Mouse (Mus musculus): ENCODE measurements around the gene Lgals2. TPM values are rescaled to one million over a fixed set of nuclear protein-coding genes. Genes with fewer than 3 reads are reported as not detected.
A peak's percentile ranks its signal among the peaks of the same experiment; 100 is the strongest.
"Not testable (repeated sequence)": the region's sequence is repeated elsewhere in the genome, so short reads cannot be mapped to it uniquely, and the experiment has no call there.

Gene Lgals2
- polyA plus RNA-seq, 1 experiment from 2014 or later = 15.8 TPM

DNA sequence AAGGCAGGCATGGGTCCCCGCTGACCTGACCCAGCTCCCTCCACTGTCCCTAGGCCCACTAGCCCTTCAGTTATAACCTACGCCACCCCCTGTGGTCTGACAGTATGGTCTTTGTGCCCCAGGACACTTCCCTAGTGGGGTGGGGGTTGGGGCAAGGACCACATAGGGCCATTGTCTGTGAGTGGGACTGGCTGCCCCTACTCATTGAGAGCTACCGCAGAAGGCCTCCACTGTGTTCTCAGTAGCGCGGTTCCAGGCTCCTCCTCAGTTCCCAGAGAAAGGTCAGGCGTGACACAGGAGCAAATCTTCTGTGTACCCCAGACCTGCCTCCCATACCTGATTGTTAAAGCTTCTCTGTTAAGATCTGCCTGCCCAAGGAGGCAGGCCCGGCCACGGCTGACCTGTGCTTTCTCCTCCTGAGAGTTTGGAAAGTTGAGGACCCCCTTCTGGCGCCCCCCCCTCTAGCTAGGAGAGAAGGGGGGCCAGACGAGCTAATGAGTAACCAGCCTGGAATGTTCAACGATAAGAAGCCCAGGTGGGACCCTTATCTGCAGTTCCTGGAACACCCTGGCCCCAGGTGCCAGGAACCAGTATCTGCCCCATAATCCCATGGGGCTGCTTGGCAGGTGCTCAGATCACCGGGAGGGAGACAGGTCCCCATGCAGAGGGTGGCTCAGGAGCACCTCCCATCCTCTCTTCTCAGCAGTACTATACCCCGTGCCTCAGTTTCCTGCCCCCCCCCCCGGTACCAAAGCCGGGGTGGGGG, 5.1 kb downstream of the Lgals2 start:
- Histone ChIP-seq H3K4me1 (ENCODE audit: control insufficient read depth, low read depth, low read length) (peaks cover 22% of the 10 kb centered on the region), H3K9ac (ENCODE audit: low read depth, low read length) (no peak overlapping the region), H3K36me3 (ENCODE audit: control insufficient read depth, insufficient read depth) (no peaks in the 10 kb centered on the region), H3K4me2 (ENCODE audit: low read depth, low read length) (no peak overlapping the region), H3K27ac (ENCODE audit: low read length) (no peak overlapping the region), H3K4me3 (ENCODE audit: low read depth, low read length) (no peak overlapping the region), H3K9me3 (replicated peaks; ENCODE audit: control insufficient read depth, low read length) (no peaks in the 10 kb centered on the region), H3K27me3 (ENCODE audit: control insufficient read depth, insufficient read depth, low read depth, low read length) (peaks cover 10% of the 10 kb centered on the region)
- WGBS (ENCODE audit: insufficient replicate concordance) = 57% methylated on average over 15 of the region's 15 CpGs
- no peak for ATAC-seq (ENCODE audit: low read depth)

DNA sequence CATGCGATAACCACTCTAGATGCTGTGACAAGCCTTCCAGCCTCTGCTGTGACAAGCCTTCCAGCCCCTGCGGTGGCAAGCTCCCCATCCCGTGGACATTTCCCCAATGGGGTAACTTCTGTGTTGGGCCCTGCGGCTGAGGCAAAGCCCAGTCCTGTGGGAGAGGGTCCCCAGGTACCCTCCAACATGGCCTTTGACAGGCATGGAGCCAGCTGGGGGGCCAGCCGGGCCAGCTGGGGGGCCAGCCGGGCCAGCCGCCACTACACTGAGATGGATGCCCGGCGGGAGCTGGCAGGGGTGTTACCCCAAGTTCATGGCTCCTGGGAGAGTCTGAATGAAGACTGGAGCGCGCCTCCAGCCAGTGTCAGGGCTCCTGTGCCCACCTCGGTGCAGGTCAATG, 5.8 kb downstream of the Lgals2 start:
- H3K4me2 ChIP-seq (ENCODE audit: low read depth, low read length) = no peak overlapping the region
- 71% methylated on average over 12 of the region's 12 CpGs for WGBS (ENCODE audit: insufficient replicate concordance)
- no peaks in the 10 kb centered on the region for H3K36me3 ChIP-seq (ENCODE audit: control insufficient read depth, insufficient read depth)
- no peak overlapping the region for H3K27ac ChIP-seq (ENCODE audit: low read length)
- ATAC-seq (ENCODE audit: low read depth) = no peak
- peaks cover 17% of the 10 kb centered on the region for H3K27me3 ChIP-seq (ENCODE audit: control insufficient read depth, insufficient read depth, low read depth, low read length)
- no peak overlapping the region for H3K4me3 ChIP-seq (ENCODE audit: low read depth, low read length)
- H3K4me1 ChIP-seq (ENCODE audit: control insufficient read depth, low read depth, low read length) = peaks cover 23% of the 10 kb centered on the region
- no peak overlapping the region for H3K9ac ChIP-seq (ENCODE audit: low read depth, low read length)
- no peaks in the 10 kb centered on the region for H3K9me3 ChIP-seq (replicated peaks; ENCODE audit: control insufficient read depth, low read length)

DNA sequence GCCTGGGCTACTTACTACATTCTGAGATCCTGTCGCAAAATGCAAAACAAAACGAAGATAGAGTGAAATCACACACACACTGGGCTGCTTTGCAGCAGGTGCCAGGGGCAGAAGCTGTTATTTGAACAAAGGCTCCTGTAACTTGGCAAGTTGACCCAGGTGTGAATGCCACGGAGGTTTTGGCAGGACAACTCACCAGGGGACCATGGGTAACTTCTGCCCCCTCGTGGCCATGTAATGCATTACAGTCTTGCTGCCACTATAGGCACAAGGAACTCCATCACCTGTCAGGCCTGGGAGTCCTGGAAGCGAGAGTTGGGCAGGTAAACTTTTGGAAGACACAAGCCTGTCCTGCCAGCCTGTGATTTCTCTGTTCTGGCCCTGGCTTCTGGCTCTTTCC, 6.9 kb downstream of the Lgals2 start:
- H3K4me1 ChIP-seq (ENCODE audit: control insufficient read depth, low read depth, low read length) = peaks cover 23% of the 10 kb centered on the region
- WGBS (ENCODE audit: insufficient replicate concordance) = 21% methylated on average over 5 of the region's 5 CpGs

DNA sequence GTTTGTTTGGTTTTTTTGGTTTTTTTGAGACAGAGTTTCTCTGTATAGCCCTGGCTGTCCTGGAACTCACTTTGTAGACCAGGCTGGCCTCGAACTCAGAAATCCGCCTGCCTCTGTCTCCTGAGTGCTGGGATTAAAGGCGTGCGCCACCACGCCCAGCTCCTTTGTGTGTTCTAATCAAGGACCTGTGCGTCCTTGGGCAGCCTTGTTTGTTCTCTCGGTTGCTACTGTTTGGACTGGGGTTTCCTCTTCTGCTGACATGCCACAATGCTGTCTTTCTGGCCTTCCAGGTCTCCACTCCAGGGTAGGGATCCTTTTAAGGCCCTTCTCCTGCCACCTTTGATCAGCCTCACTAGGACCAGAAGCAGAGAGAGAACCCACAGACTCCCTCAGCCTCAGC, 8.5 kb downstream of the Lgals2 start:
- H3K9me3 ChIP-seq (replicated peaks; ENCODE audit: control insufficient read depth, low read length); H3K27ac ChIP-seq (ENCODE audit: low read length); ATAC-seq (ENCODE audit: low read depth); H3K4me2 ChIP-seq (ENCODE audit: low read depth, low read length); H3K4me3 ChIP-seq (ENCODE audit: low read depth, low read length); H3K36me3 ChIP-seq (ENCODE audit: control insufficient read depth, insufficient read depth); H3K9ac ChIP-seq (ENCODE audit: low read depth, low read length): not testable (repeated sequence)
- H3K4me1 ChIP-seq (ENCODE audit: control insufficient read depth, low read depth, low read length) = peaks cover 23% of the 10 kb centered on the region
- peaks cover 43% of the 10 kb centered on the region for H3K27me3 ChIP-seq (ENCODE audit: control insufficient read depth, insufficient read depth, low read depth, low read length)
- WGBS (ENCODE audit: insufficient replicate concordance) = 52% methylated on average over 7 of the region's 7 CpGs

More for the DNA sequence above, 6.9 kb downstream of the Lgals2 start:
- Histone ChIP-seq H3K9me3 (replicated peaks; ENCODE audit: control insufficient read depth, low read length) (no peaks in the 10 kb centered on the region), H3K27ac (ENCODE audit: low read length) (no peak overlapping the region), H3K36me3 (ENCODE audit: control insufficient read depth, insufficient read depth) (no peaks in the 10 kb centered on the region), H3K4me3 (ENCODE audit: low read depth, low read length) (no peak overlapping the region), H3K27me3 (ENCODE audit: control insufficient read depth, insufficient read depth, low read depth, low read length) (peaks cover 27% of the 10 kb centered on the region), H3K9ac (ENCODE audit: low read depth, low read length) (no peak overlapping the region), H3K4me2 (ENCODE audit: low read depth, low read length) (no peak overlapping the region)
- ATAC-seq (ENCODE audit: low read depth) = no peak

DNA sequence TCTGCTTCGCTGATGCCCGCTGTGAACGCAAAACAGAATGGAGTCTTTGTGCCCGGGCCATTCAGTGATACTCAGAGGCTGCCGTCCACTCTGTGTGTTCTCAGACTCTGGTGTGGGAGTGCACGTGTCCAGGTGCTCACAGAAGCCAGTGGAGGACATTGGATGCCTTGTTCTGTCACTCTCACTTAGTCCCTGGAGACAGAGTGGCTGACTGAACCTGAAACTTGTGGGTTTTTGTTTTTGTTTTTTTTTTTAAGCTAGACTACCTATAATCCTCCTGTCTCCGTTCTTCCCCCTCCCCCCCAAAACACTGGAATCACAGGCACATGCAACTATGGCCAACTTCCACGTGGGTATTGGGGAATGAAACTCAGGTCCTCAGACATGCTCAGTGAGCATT, 9.0 kb downstream of the Lgals2 start:
- no peak for ATAC-seq (ENCODE audit: low read depth)
- no peak overlapping the region for H3K27ac ChIP-seq (ENCODE audit: low read length)
- H3K36me3 ChIP-seq (ENCODE audit: control insufficient read depth, insufficient read depth) = no peaks in the 10 kb centered on the region
- 57% methylated on average over 8 of the region's 8 CpGs for WGBS (ENCODE audit: insufficient replicate concordance)
- H3K4me2 ChIP-seq (ENCODE audit: low read depth, low read length) = no peak overlapping the region
- no peaks in the 10 kb centered on the region for H3K9me3 ChIP-seq (replicated peaks; ENCODE audit: control insufficient read depth, low read length)
- no peak overlapping the region for H3K9ac ChIP-seq (ENCODE audit: low read depth, low read length)
- H3K27me3 ChIP-seq (ENCODE audit: control insufficient read depth, insufficient read depth, low read depth, low read length) = peaks cover 48% of the 10 kb centered on the region
- H3K4me1 ChIP-seq (ENCODE audit: control insufficient read depth, low read depth, low read length) = peaks cover 19% of the 10 kb centered on the region
- no peak overlapping the region for H3K4me3 ChIP-seq (ENCODE audit: low read depth, low read length)

DNA sequence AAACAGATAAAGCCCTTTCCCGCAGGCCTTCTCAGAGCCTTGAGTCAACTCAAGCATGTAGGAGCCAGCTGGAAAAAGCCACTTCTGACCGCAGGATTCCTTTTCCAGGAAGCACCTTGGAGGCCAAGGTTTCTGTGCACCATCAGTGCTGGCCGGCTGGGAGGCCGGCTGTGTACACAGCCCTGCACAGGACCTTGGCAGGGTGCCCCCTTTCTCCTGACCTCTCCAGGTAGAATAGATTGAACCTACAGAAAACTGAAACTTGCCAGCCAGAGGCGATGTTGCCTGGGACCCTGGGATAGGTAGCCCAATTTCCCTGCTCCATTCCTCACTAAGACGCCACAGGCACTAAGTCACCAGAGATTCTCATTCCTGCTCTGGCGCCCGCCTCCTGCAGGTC, 9.5 kb downstream of the Lgals2 start:
- Histone ChIP-seq H3K4me1 (ENCODE audit: control insufficient read depth, low read depth, low read length) (peaks cover 18% of the 10 kb centered on the region), H3K9me3 (replicated peaks; ENCODE audit: control insufficient read depth, low read length) (no peaks in the 10 kb centered on the region), H3K4me2 (ENCODE audit: low read depth, low read length) (peak overlapping the region; percentile 25; the same call in 1 of the 2 replicates), H3K4me3 (ENCODE audit: low read depth, low read length) (no peak overlapping the region), H3K27ac (ENCODE audit: low read length) (no peak overlapping the region), H3K27me3 (ENCODE audit: control insufficient read depth, insufficient read depth, low read depth, low read length) (peaks cover 48% of the 10 kb centered on the region), H3K36me3 (ENCODE audit: control insufficient read depth, insufficient read depth) (no peaks in the 10 kb centered on the region), H3K9ac (ENCODE audit: low read depth, low read length) (no peak overlapping the region)
- WGBS (ENCODE audit: insufficient replicate concordance) = 54% methylated on average over 8 of the region's 8 CpGs
- no peak for ATAC-seq (ENCODE audit: low read depth)

DNA sequence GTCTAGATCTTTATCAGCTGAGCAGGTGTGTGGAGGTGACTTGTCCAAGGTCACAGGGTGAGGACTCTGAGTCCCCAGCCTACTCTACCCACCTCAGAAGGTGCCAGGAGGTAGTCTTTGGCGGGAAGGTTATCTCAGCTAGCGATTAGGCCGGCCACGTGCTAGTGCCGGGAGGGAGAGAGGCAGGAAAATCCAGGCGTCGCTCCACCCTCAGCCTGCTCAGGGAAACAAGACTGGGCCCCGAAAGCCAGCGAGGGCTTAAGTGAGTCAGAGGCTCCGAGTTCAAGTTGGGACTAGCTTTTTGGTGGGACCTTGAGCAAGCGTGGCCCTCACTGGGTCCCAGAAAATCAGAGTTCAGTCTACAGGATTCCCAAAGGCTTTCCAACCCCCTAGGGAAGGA, 10.0 kb downstream of the Lgals2 start:
- Histone ChIP-seq H3K4me2 (ENCODE audit: low read depth, low read length) (peak overlapping the region; percentile 25; the same call in 1 of the 2 replicates), H3K4me1 (ENCODE audit: control insufficient read depth, low read depth, low read length) (peaks cover 17% of the 10 kb centered on the region), H3K36me3 (ENCODE audit: control insufficient read depth, insufficient read depth) (no peaks in the 10 kb centered on the region), H3K4me3 (ENCODE audit: low read depth, low read length) (no peak overlapping the region), H3K27ac (ENCODE audit: low read length) (peak overlapping the region; percentile 15; the same call in 1 of the 2 replicates), H3K27me3 (ENCODE audit: control insufficient read depth, insufficient read depth, low read depth, low read length) (peaks cover 51% of the 10 kb centered on the region), H3K9ac (ENCODE audit: low read depth, low read length) (no peak overlapping the region), H3K9me3 (replicated peaks; ENCODE audit: control insufficient read depth, low read length) (no peaks in the 10 kb centered on the region)
- ATAC-seq (ENCODE audit: low read depth) = no peak
- WGBS (ENCODE audit: insufficient replicate concordance) = 57% methylated on average over 11 of the region's 11 CpGs

DNA sequence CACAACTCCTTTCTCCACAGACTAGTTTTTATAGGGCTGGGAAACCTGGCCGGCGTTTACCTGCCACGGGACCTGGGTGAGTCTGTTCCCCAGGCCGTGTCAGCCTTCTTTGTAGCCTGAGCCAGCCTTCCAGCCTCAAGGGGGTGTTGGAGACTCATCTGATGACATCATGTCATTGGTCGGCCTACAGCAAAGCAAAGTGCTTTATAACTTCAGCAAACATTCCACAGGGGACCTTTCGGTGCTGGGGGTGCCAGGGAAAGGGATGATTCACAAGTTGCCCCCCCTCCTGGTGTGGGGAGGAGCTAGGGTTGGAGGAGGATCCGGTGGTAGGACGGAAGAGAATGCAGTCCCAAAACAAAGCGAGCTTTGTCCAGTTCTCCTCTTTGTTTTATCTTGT, 10.5 kb downstream of the Lgals2 start:
- H3K27ac ChIP-seq (ENCODE audit: low read length) = peak overlapping the region; percentile 12; the same call in 1 of the 2 replicates
- WGBS (ENCODE audit: insufficient replicate concordance) = 35% methylated on average over 9 of the region's 9 CpGs
- H3K4me1 ChIP-seq (ENCODE audit: control insufficient read depth, low read depth, low read length) = peaks cover 17% of the 10 kb centered on the region
- no peaks in the 10 kb centered on the region for H3K36me3 ChIP-seq (ENCODE audit: control insufficient read depth, insufficient read depth)
- H3K27me3 ChIP-seq (ENCODE audit: control insufficient read depth, insufficient read depth, low read depth, low read length) = peaks cover 49% of the 10 kb centered on the region
- H3K4me3 ChIP-seq (ENCODE audit: low read depth, low read length) = no peak overlapping the region
- peak overlapping the region; percentile 28; the same call in 1 of the 2 replicates for H3K4me2 ChIP-seq (ENCODE audit: low read depth, low read length)
- no peak for ATAC-seq (ENCODE audit: low read depth)
- no peaks in the 10 kb centered on the region for H3K9me3 ChIP-seq (replicated peaks; ENCODE audit: control insufficient read depth, low read length)
- H3K9ac ChIP-seq (ENCODE audit: low read depth, low read length) = no peak overlapping the region
